ENCODE assay signal across 22 mouse cellular contexts in genomic region chr11:70897680-70898079, GRCm38 (mm10). TPM values are rescaled to one million over a fixed set of nuclear protein-coding genes. Genes with fewer than 3 reads are reported as not detected.
DNase-seq lines count a peak whose midpoint lies in the region; ATAC-seq and TF ChIP-seq lines count a peak whose summit lies in the region.
"Had no signal": no experiment of that assay in that cellular context is flagged by ENCODE, and none has a peak within 500 bp of the region (broad histone marks: within the 10 kb centered on the region; RNA-seq: fewer than 3 reads in every experiment).

No protein-coding gene starts in this region.

- H3K4me1 ChIP-seq in spleen, adult 2 months (ENCODE audit: control insufficient read depth, insufficient read depth, insufficient read length) = no peaks in the 10 kb centered on the region
- no peaks in the 10 kb centered on the region for H3K4me1 ChIP-seq in lung, embryonic 14.5 days (ENCODE audit: insufficient read depth)
- H3K4me1 ChIP-seq in forebrain, embryonic 14.5 days (ENCODE audit: control insufficient read depth, insufficient read depth, low read length) = no peaks in the 10 kb centered on the region
- H3K4me1 ChIP-seq: embryonic facial prominence, embryonic 15.5 days; heart, embryonic 15.5 days; hindbrain, embryonic 15.5 days; kidney, embryonic 15.5 days; limb, embryonic 15.5 days had no signal

- DNase-seq in spleen, adult 2 months (ENCODE audit: low read depth in 1 of 2, low spot score in 2 of 2) = no peak
- DNase-seq in spleen, postnatal 10 days (ENCODE audit: low spot score in 2 of 2) = no peak
- peak; percentile 50 for DNase-seq in lung, embryonic 14.5 days
- peak; percentile 61 for DNase-seq in lung, postnatal 36 days
- DNase-seq in forebrain, embryonic 14.5 days (ENCODE audit: low spot score) = no peak
- DNase-seq in thymus, postnatal 10 days (ENCODE audit: low spot score in 2 of 2) = no peak
- no peak for DNase-seq in urinary bladder, postnatal 14 days (ENCODE audit: low spot score)
- DNase-seq: adrenal gland, adult 8-10 months; cerebellum, postnatal 14 days; embryo, embryonic 11 days; gastrocnemius, postnatal 10 days; heart, postnatal 4 days; right cerebral cortex, postnatal 25 days; thymus, postnatal 36 days had no signal

- H3K4me3 ChIP-seq in spleen, adult 2 months (ENCODE audit: extremely low read depth, insufficient read depth, insufficient read length) = no peak overlapping the region
- no peak overlapping the region for H3K4me3 ChIP-seq in lung, embryonic 14.5 days (ENCODE audit: low read depth, low read length)
- no peak overlapping the region for H3K4me3 ChIP-seq in forebrain, embryonic 14.5 days (ENCODE audit: low read depth, low read length)
- H3K4me3 ChIP-seq: embryonic facial prominence, embryonic 15.5 days; heart, embryonic 15.5 days; hindbrain, embryonic 15.5 days; kidney, embryonic 15.5 days; limb, embryonic 15.5 days had no signal

- H3K9ac ChIP-seq in lung, embryonic 14.5 days = no peak overlapping the region
- no peak overlapping the region for H3K9ac ChIP-seq in forebrain, embryonic 14.5 days (ENCODE audit: low read length)
- H3K9ac ChIP-seq: embryonic facial prominence, embryonic 15.5 days; heart, embryonic 15.5 days; hindbrain, embryonic 15.5 days; kidney, embryonic 15.5 days; limb, embryonic 15.5 days had no signal

- H3K9me3 ChIP-seq in lung, embryonic 14.5 days (ENCODE audit: low read depth, low read length) = no peaks in the 10 kb centered on the region
- no peaks in the 10 kb centered on the region for H3K9me3 ChIP-seq in forebrain, embryonic 14.5 days (replicated peaks; ENCODE audit: control insufficient read depth, low read length)
- H3K9me3 ChIP-seq: heart, embryonic 15.5 days; hindbrain, embryonic 15.5 days; kidney, embryonic 15.5 days; limb, embryonic 15.5 days had no signal

- 17% methylated on average over 3 of the region's 3 CpGs for WGBS in spleen, adult 2 months
- WGBS in lung, embryonic 14.5 days = 70% methylated on average over 3 of the region's 3 CpGs
- WGBS in forebrain, embryonic 14.5 days = 94% methylated on average over 3 of the region's 3 CpGs

- peak overlapping the region; percentile 35; the same call in 1 of the 2 replicates for H3K27ac ChIP-seq in spleen, adult 2 months (ENCODE audit: insufficient read depth, low read length)
- H3K27ac ChIP-seq in lung, embryonic 14.5 days (ENCODE audit: low read depth) = no peak overlapping the region
- no peak overlapping the region for H3K27ac ChIP-seq in forebrain, embryonic 14.5 days (ENCODE audit: low read depth, low read length)
- H3K27ac ChIP-seq: embryonic facial prominence, embryonic 15.5 days; heart, embryonic 15.5 days; hindbrain, embryonic 15.5 days; kidney, embryonic 15.5 days; limb, embryonic 15.5 days had no signal

- H3K27me3 ChIP-seq in spleen, adult 2 months (ENCODE audit: control insufficient read depth, insufficient read depth, low read length) = no peaks in the 10 kb centered on the region
- H3K27me3 ChIP-seq in lung, embryonic 14.5 days (ENCODE audit: insufficient read depth, low read length) = no peaks in the 10 kb centered on the region
- H3K27me3 ChIP-seq in forebrain, embryonic 14.5 days (replicated peaks; ENCODE audit: control insufficient read depth, insufficient read depth, low read length) = no peaks in the 10 kb centered on the region
- H3K27me3 ChIP-seq: embryonic facial prominence, embryonic 15.5 days; heart, embryonic 15.5 days; hindbrain, embryonic 15.5 days; kidney, embryonic 15.5 days; limb, embryonic 15.5 days; Patski had no signal

- TF ChIP-seq POLR2A in spleen, adult 2 months (IDR thresholded peaks at IDR 0.05; ENCODE audit: low read depth, low read length) = no peak

- no peak overlapping the region for H3K4me2 ChIP-seq in lung, embryonic 14.5 days
- H3K4me2 ChIP-seq in forebrain, embryonic 14.5 days (ENCODE audit: low read length) = no peak overlapping the region
- H3K4me2 ChIP-seq: embryonic facial prominence, embryonic 15.5 days; heart, embryonic 15.5 days; hindbrain, embryonic 15.5 days; kidney, embryonic 15.5 days; limb, embryonic 15.5 days; midbrain, embryonic 11.5 days had no signal

- ATAC-seq in lung, embryonic 14.5 days (ENCODE audit: insufficient read depth) = no peak
- ATAC-seq in forebrain, embryonic 14.5 days = no peak
- ATAC-seq: intestine, embryonic 16.5 days; Patski had no signal

- no peak for TF ChIP-seq CTCF in spleen, adult 2 months (IDR thresholded peaks at IDR 0.05; ENCODE audit: extremely low read depth, insufficient read depth, insufficient read length, insufficient replicate concordance)
- no peak for TF ChIP-seq CTCF in lung, embryonic 14.5 days (IDR thresholded peaks at IDR 0.05; ENCODE audit: low read depth)

- peaks cover 15% of the 10 kb centered on the region for H3K36me3 ChIP-seq in spleen, adult 2 months (ENCODE audit: control insufficient read depth, insufficient read depth, low read length)
- peaks cover 35% of the 10 kb centered on the region for H3K36me3 ChIP-seq in lung, embryonic 14.5 days (ENCODE audit: insufficient read depth)
- H3K36me3 ChIP-seq in forebrain, embryonic 14.5 days (ENCODE audit: control insufficient read depth, insufficient read depth, low read length) = peaks cover 22% of the 10 kb centered on the region

RNA-seq across cellular contexts. Expression of gene Rabep1, which starts 53.1 kb away (rescaled TPM):
- polyA plus RNA-seq in spleen, adult 2 months (2012; rRNA removed) = 2.3 TPM in 2 replicates
- 32.3 and 32.6 TPM in 2 replicates for polyA plus RNA-seq in lung, embryonic 14.5 days (2014; fragmentation: Nextera tagmentation; extraction: Ambion mirVana)
- polyA plus RNA-seq in forebrain, embryonic 14.5 days (2014; fragmentation: Nextera tagmentation; extraction: Ambion mirVana) = 50.3 and 62.7 TPM in 2 replicates

Comparison
In these comparisons a context has a peak if more than half of its experiments do, and no peak if none do; other contexts are left out.
1. DNase-seq: peak in lung, embryonic 14.5 days (single experiment) and lung, postnatal 36 days (single experiment); none in spleen, adult 2 months (0 of 2), spleen, postnatal 10 days (0 of 2), forebrain, embryonic 14.5 days (single experiment), thymus, postnatal 10 days (0 of 2) and urinary bladder, postnatal 14 days (single experiment).
2. RNA of gene Rabep1, which starts 53.1 kb away (polyA plus RNA-seq): 50.3 to 62.7 TPM in forebrain, embryonic 14.5 days and 32.3 to 32.6 TPM in lung, embryonic 14.5 days; 2.3 TPM in spleen, adult 2 months; every median in the first group is over 10 times any median in the second.